Mouse (Mus musculus) olfactory bulb, adult 2 months (tissue): Measurements from ENCODE around the gene Ncbp2.

ENCODE experiments used
- CTCF ChIP-seq: fragments of 200-500 bp; IDR thresholded peaks from 2 replicates; pipeline ENCODE4 v1.5.1; 2012; ENCODE audit warnings: low read depth, mild to moderate bottlenecking, low read length, moderate library complexity; ENCODE audit not compliant: insufficient read depth
- POLR2A ChIP-seq: fragments of 200-500 bp; IDR thresholded peaks from 2 replicates; pipeline ENCODE4 v1.6.1; 2012; ENCODE audit warnings: mild to moderate bottlenecking, low read depth, low read length, moderate library complexity; ENCODE audit not compliant: insufficient read depth

GRCm38 (mm10) chr16:31931330-31931729, 17.0 kb upstream of the Ncbp2 start:
- TF ChIP-seq POLR2A (no peak), CTCF (no peak)
